Mouse (Mus musculus) C2C12 (cell line): Measurements from ENCODE around the gene Hist2h2bb.

Experiments
- CEBPB ChIP-seq: IDR thresholded peaks from one replicate; pipeline ENCODE4 v1.6.1; 2011; ENCODE audit warnings: low read depth, mild to moderate bottlenecking, control low read depth, moderate library complexity
- CTCF ChIP-seq: IDR thresholded peaks from one replicate; pipeline ENCODE4 v1.5.1; 2011; ENCODE audit not compliant: control insufficient read depth, insufficient read depth, insufficient read length
- FOSL1 ChIP-seq: IDR thresholded peaks from one replicate; pipeline ENCODE4 v1.8.0; 2011; ENCODE audit warnings: mild to moderate bottlenecking, low read length; ENCODE audit not compliant: poor library complexity, insufficient read depth, severe bottlenecking
- MAX ChIP-seq: IDR thresholded peaks from one replicate; pipeline ENCODE4 v1.6.1; 2011; ENCODE audit warnings: mild to moderate bottlenecking, control low read depth
- USF1 ChIP-seq: IDR thresholded peaks from one replicate; pipeline ENCODE4 v1.6.1; 2011; ENCODE audit warnings: low read depth, mild to moderate bottlenecking, control low read depth, moderate library complexity

DNA sequence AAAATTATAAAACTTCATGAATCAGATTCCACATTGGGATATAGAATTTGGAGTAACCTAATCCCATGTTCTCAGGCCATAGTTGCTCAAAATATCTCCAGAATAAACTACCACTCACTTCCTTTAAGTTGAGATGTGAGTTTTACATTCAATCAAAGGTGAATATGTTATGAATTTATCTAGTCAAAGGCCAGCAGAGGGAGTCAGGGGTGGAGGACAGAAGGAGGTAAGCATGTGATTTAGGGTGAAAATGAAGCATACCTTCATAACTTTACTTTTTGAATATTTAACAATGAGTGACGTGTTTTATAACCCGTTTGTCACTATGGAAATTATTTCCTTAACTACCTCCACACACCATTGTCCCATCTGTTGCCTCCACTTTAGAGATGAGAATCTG lies 34.6 kb upstream of the Hist2h2bb start:
- TF ChIP-seq CEBPB (no peak), CTCF (no peak), MAX (no peak), USF1 (no peak), FOSL1 (no peak)
